Mouse (Mus musculus): ENCODE data around the gene Atoh8.

Atoh8 gene

GRCm38 (mm10) chr6:72253911-72254587, 18.7 kb upstream of the Atoh8 start:
- peak; percentile 45 for DNase-seq

DNA sequence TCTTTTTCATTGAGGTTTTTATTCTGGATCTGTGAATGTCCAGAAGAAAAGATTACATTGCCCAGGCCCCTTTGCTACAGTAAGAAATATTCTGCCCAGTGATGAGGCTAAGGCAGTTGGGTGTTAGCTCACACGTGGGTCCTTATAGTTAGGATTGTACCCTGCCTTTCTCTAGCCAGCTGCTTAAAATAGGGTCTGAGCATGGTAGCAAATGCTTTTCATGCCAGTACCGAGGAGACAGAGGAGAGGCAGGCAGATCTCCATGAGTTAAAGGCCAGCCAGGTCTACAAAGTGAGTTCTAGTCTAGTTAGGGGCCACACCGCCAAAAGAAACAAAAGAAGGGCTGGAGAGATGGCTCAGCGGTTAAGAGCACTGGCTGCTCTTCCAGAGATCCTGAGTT, 17.8 kb upstream of the Atoh8 start:
- DNase-seq: no peak

GRCm38 (mm10) chr6:72252433-72252832, 17.1 kb upstream of the Atoh8 start:
- no peak for DNase-seq

DNA sequence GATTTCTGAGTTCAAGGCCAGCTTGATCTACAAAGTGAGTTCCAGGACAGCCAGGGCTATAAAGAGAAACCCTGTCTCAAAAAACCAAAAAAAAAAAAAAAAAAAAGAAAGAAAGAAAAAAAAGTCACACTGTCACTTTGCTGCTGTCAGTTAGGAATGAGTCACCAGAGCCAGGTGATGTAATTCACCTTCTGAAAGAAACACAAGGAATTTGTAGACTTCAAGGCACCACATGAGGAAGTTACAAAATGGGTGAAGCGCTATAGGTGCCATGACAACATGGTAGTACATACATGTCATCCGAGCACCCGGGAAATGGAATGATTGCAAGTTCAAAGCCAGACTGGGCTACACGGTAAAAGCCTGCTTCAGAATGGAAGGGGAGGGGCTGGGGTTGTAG, 14.6 kb upstream of the Atoh8 start:
- DNase-seq: no peak

DNA sequence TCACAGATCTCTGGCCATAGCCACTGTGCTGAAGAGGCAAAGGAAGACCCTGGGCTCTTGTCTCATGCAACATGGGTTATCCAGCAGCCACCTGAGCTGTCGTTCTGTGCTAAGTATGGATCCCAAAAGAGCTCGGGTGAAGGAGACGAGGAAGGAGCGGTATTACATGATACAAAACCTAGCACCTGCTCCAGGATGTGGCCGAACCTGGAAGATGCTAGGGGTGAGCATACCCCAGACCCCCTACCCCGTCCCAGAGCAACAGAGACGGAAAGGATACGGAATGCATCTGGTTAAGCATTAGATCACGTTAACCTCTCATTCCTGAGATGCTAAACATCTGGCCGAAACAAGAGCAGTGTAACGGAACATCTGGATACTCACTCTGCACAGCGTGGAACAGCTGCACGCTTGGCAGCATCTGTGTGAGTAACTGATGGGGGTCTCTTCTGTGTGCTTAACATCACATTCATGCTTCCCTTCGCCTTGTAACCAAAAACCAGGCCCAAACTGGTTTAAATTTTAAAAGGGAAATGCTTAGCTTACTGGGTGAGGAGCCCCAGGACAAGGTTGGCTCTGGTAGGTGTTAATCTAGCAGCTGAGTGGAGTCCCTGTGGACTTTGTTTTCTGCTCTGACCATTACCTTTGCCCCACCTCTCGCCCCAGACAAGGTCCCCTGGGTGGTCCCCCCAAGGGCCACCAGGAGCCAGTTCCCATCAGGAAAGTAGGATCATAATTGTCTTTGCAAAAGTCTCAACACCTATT, 13.0 kb upstream of the Atoh8 start:
- DNase-seq: no peak

DNA sequence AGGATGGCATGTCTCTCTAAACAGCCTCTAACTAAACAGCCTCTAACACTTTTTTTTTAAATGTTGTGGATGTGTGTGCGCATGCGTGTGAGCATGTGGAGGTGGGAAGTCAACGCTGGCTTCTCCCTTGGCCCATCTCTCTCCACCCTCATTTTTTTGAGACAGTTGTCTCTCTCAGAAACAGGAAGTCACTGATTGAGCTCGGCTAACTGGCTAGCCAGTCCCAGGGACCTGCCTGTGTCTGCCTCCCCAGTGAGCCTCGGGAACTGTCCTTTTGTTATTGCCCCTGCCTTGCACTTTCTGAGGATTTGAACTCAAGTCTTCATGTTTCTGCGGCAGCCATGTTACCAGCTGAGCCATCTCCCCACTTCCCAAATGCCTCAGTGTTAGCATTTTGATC, 10.9 kb upstream of the Atoh8 start:
- no peak for DNase-seq

- peak; percentile 53 for DNase-seq
These were observed 9.3 kb upstream of the Atoh8 start for GRCm38 (mm10) chr6:72244569-72245285.

DNA sequence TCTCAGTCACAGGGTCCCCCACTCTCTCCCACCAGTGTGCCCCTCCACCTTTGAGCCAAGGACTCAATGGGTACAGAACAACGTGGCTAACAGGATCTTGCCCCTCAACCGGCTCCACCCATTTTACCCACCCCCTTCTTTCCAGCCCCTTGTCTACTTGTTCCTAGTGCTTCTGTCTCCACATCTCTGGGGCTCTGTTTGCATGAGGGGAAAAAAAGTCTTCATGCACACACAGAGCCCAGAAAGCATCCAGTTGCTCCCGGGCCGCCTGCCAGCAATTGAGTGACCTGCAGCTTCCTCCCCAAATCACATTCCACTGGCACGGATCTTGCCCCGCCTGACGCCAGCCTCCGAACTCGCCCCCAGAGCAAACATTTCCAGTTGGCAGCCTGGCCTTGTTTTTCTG, 8.8 kb upstream of the Atoh8 start:
- peak; percentile 90 for DNase-seq

- no peak for DNase-seq
These were observed 7.3 kb upstream of the Atoh8 start for GRCm38 (mm10) chr6:72242532-72243320.

GRCm38 (mm10) chr6:72241843-72242154, 6.4 kb upstream of the Atoh8 start:
- no peak for DNase-seq

- DNase-seq: no peak
These were observed 5.9 kb upstream of the Atoh8 start for GRCm38 (mm10) chr6:72241133-72241842.

- no peak for DNase-seq
These were observed 4.7 kb upstream of the Atoh8 start for GRCm38 (mm10) chr6:72240042-72240441.

GRCm38 (mm10) chr6:72237035-72237434, 1.7 kb upstream of the Atoh8 start:
- DNase-seq: peak; percentile 77

GRCm38 (mm10) chr6:72235807-72236407, 530 bp upstream of the Atoh8 start:
- no peak for DNase-seq

DNA sequence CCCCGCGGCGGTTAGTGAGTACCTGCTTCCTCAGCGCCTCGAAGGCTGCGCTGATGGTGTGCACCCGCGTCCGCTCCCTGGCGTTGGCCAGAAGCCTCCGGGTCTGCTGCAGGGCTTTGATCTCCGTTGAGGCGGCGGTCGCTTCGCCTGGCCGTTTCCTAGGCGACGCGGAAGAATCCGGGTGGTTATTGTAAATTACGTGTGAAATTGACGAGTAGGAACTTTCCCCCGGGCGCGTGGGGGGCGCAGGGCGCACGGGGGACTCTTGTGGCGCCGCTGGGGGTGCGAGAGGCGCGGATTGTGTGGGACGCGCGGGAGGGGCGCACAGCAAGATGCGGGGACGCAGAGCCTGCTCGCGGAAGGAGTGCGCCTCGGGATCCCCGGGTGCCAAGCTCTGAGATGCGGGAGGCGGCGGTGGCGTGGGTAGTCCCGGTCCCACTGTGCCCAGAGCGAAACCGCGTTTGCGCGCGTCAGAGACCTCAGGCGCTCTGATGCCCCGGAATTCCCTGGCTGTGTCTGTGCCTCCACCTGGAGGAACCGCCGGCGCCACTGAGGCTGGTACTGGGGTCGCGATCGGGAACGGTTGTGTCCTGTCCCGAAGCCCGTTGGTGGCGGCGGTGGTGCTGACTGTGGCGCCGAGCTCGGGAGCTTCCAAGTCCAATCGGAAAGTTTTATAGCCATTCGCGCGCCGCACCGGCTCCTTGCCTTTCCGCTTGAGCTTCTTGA, 842 bp downstream of the Atoh8 start:
- no peak for DNase-seq

GRCm38 (mm10) chr6:72233950-72234349, 1.4 kb downstream of the Atoh8 start:
- DNase-seq: no peak

DNA sequence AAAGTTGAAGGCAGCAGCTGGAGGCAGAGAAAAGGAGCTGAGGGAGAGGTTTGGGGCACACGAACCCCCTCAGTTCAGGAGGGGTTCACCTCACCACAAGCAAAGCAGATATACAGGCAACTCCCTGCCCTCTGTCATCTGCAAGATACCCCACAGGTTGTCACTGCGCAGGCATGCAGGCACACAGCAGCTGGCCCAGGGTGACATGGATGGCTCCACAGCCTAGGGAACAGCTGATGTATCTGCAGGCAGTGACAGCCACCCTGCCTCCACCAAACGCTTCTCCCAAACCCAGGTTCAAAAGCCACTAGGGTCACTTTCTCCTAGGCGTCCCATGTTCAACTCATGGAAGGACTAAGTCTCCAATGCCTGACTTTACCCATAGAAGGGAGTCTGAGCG, 2.5 kb downstream of the Atoh8 start:
- DNase-seq: no peak

GRCm38 (mm10) chr6:72232411-72232810, 3.0 kb downstream of the Atoh8 start:
- no peak for DNase-seq

DNA sequence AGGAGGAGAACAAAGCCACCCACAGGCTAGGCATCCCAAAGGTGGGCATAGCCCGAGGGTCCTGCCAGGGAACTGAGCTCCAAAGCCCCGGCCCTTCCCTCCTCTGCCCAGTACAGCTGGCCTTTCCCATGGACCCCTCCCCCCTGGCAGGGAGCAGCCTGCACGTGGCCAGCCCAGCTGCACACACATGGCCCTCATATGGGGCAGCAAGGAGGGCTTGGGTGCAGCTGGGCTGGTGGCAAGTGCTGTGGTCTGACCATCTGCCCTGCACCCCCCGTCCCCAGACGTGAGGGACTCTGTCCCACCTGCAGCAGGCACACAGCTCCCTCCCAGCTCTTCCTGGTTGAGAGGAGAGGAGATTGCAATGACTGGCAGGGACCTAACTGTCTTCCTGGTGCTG, 4.5 kb downstream of the Atoh8 start:
- DNase-seq: no peak

DNA sequence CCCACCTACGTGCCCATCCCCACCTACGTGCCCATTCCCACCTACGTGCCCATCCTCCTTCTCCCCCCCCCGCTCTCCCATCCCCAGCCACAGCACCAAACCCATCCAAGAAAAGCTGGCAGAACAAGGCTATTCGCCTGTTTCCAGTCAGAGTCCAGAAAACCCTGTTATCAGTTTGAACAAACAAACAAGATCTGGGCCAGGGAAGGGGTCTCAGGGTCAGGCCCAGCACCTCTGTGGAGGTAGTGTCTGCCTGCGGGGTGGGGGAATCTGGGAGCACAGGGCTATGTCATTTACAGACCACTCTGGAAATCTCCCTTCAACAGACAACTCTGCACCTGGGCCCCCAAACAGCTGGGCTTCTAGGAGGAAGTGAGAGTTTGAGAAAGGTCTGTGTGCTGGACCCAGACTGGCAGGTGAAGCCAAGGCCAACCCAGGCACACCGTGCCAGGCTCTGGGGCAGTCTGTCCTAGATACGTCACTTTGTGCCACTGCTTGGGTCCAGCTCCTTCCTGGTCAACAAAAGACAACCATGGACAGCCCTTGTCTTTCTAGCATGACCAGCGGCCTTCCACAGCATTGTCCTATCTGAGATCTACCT, 7.6 kb downstream of the Atoh8 start:
- DNase-seq: no peak

GRCm38 (mm10) chr6:72227011-72227410, 8.4 kb downstream of the Atoh8 start:
- DNase-seq: no peak
